Mouse (Mus musculus) CD8-positive naive resting alpha-beta T cell, adult 57 days (primary cell): ENCODE measurements around the gene Tmem94. TPM values are rescaled to one million over a fixed set of nuclear protein-coding genes. Genes with fewer than 3 reads are reported as not detected.

Source experiments
- total RNA-seq: library from RNA; stranded (reverse); gene quantifications from one replicate; pipeline ENCODE4 v1.2.4, GENCODE M21; 2023

Gene Tmem94
- total RNA-seq: 74.2 TPM

GRCm38 (mm10) chr11:115765103-115765606 lies at the start of gene Tmem94:
Gene Tmem94 (plus strand): TSS chr11:115765433.

DNA sequence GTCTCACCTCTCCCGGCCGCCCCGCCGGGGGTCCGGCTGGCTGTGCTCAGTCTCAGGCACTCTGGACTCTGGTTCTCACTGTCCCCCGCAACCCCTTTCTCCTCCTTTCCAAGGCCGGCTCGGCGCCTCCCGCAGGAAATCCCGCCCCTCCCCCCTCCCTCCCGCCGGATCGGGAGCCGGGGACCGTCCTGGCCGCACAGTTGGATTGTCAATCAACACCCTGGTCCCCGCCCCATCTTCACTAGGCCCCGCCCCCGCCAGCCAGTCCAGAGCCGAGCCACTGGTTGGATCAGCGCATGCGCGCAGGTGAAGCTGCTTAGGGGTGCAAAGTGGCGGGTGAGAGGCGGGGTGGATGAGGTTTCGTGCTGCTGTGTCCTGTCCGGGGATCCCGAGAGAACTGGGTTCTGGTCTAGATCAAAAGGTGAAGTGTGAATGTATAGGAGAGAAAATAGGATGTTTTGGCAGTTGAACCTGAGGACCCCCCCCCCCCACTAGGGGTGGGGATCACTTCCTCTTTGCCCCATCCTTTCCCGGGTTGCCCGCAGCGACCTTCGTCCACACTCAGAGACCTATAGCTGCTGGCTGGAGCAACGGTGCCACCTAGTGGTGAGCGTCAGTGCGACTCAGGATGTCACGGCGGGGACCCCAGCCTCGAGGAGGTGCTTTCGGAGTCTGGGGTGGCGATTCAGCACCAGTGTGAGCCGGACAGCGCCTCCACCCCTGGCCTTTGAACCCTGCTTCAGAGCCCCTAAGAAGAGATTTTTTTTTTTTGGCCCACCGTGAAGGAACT lies 48.5 kb downstream of the Tmem94 start, which contains the start of gene Caskin2:
Caskin2 (minus strand) TSS at position 133 of the 790 bp plus-strand sequence.

DNA sequence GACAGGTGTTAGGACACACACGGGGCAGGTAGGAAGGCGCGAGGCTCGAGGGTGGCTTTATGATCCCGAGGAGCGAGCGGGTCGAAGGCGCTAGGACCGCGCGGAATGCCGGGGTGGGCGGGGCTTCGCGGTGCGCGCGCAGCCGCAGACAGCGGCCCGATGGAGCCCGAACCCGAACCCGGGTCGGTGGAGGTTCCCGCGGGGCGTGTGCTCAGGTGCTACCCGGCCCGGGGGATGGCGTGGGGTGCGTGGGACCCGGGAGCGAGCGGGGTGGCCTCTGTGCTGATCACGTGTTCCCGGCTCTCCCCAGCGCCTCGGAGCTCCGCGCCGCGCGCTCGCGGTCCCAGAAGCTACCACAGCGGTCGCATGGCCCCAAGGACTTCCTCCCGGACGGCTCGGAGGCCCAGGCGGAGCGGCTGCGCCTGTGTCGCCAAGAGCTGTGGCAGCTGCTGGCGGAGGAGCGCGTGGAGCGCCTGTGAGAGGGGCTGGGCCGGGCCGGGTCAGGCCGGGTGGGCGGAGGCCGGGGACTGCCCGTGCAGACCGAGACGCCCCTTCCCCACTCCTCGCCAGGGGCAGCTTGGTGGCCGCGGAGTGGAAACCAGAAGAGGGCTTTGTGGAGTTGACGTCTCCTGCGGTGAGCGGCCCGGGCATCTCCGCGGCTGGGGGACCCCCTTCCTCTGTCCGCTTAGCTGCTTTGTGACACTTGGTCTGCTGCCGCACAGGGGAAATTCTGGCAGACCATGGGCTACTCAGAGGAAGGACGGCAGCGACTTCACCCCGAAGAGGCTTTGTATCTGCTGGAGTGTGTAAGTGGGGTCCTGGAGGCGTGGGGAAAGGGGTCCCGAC lies 49.6 kb downstream of the Tmem94 start, which contains the start of gene Tsen54:
Tsen54 (plus strand) TSS at position 120 of the 846 bp plus-strand sequence.

GRCm38 (mm10) chr11:115823774-115824740 lies 58.8 kb downstream of the Tmem94 start, which contains the start of gene Llgl2:
Gene Llgl2 (plus strand): TSS chr11:115824049.

Other genes starting within 250 kb of the Tmem94 start
- gene Sumo2, start 229.2 kb upstream of the Tmem94 start, total RNA-seq: 234 TPM
- 67.9 TPM for gene Nup85, start 201.0 kb upstream of the Tmem94 start, total RNA-seq
- 33.5 TPM for gene Mrps7, start 161.5 kb upstream of the Tmem94 start, total RNA-seq
- 135 TPM for gene Gga3, start 161.4 kb upstream of the Tmem94 start, total RNA-seq
- gene Mif4gd, start 152.5 kb upstream of the Tmem94 start, total RNA-seq: 65.7 TPM
- 48.1 TPM for gene Slc25a19, start 137.1 kb upstream of the Tmem94 start, total RNA-seq
- 108 TPM for gene Grb2, start 56.8 kb upstream of the Tmem94 start, total RNA-seq
- gene Caskin2, start 48.2 kb downstream of the Tmem94 start, total RNA-seq: 2.9 TPM
- gene Tsen54, start 49.3 kb downstream of the Tmem94 start, total RNA-seq: 23.2 TPM
- 37.2 TPM for gene Llgl2, start 58.6 kb downstream of the Tmem94 start, total RNA-seq
- gene Myo15b, start 93.0 kb downstream of the Tmem94 start, total RNA-seq: not detected
- gene Smim5, start 134.5 kb downstream of the Tmem94 start, total RNA-seq: 0.92 TPM
- gene Smim6, start 146.6 kb downstream of the Tmem94 start, total RNA-seq: not detected
- 41.8 TPM for gene Sap30bp, start 167.8 kb downstream of the Tmem94 start, total RNA-seq
- gene Recql5, start 168.0 kb downstream of the Tmem94 start, total RNA-seq: 22.9 TPM
- not detected for gene Itgb4, start 209.3 kb downstream of the Tmem94 start, total RNA-seq
- 21.6 TPM for gene Galk1, start 247.3 kb downstream of the Tmem94 start, total RNA-seq